Mouse (Mus musculus) cortical plate, adult 2 months (tissue): Measurements from ENCODE around the gene Tnni3.

ENCODE experiments used
- CTCF ChIP-seq: fragments of 200-500 bp; IDR thresholded peaks from 2 replicates; pipeline ENCODE4 v1.5.1; 2011; ENCODE audit warnings: mild to moderate bottlenecking, control low read depth, low read length; ENCODE audit not compliant: insufficient read depth; ENCODE audit errors: extremely low read depth
- POLR2A ChIP-seq: fragments of 200-500 bp; IDR thresholded peaks from 2 replicates; pipeline ENCODE4 v1.6.1; 2011; ENCODE audit warnings: mild to moderate bottlenecking, low read length, control low read depth; ENCODE audit not compliant: insufficient read depth; ENCODE audit errors: extremely low read depth

- TF ChIP-seq POLR2A (no peak), CTCF (no peak)
Observed at GRCm38 (mm10) chr7:4532005-4532729, 8.1 kb upstream of the Tnni3 start, which contains the start of gene Dnaaf3.
